Mouse (Mus musculus) embryonic fibroblast, embryonic 13.5 days (primary cell): ENCODE measurements around the gene Rbp1. TPM values are rescaled to one million over a fixed set of nuclear protein-coding genes. Genes with fewer than 3 reads are reported as not detected.

Experiments used
- H3K27ac ChIP-seq: 2 replicates; pipeline ENCODE4 v1.5.1; 2012; ENCODE audit warnings: low read length, control low read depth, inconsistent platforms; ENCODE audit not compliant: insufficient read depth
- H3K4me1 ChIP-seq: 2 replicates; pipeline ENCODE4 v1.6.1; 2011; ENCODE audit warnings: low read length; ENCODE audit not compliant: control insufficient read depth, insufficient read depth
- H3K4me3 ChIP-seq: 2 replicates; pipeline ENCODE4 v1.5.1; 2011; ENCODE audit warnings: mild to moderate bottlenecking, control low read depth, low read length; ENCODE audit not compliant: insufficient read depth
- CTCF ChIP-seq: IDR thresholded peaks from 2 replicates; pipeline ENCODE4 v1.5.1; 2011; ENCODE audit warnings: mild to moderate bottlenecking, control low read depth, low read length, moderate library complexity, borderline replicate concordance; ENCODE audit not compliant: insufficient read depth
- POLR2A ChIP-seq: IDR thresholded peaks from 2 replicates; pipeline ENCODE4 v1.6.1; 2011; ENCODE audit warnings: low read depth, mild to moderate bottlenecking, control low read depth, low read length, moderate library complexity
- polyA plus RNA-seq: library from polyadenylated mRNA; stranded (reverse); fragments of >200 nt; gene quantifications from 2 replicates; pipeline ENCODE4 v1.2.4, GENCODE M21; 2011; ENCODE audit warnings: low read depth; ENCODE audit not compliant: missing spikeins, insufficient read length

Rbp1 gene
- polyA plus RNA-seq, 1 experiment: 17.1 TPM

DNA sequence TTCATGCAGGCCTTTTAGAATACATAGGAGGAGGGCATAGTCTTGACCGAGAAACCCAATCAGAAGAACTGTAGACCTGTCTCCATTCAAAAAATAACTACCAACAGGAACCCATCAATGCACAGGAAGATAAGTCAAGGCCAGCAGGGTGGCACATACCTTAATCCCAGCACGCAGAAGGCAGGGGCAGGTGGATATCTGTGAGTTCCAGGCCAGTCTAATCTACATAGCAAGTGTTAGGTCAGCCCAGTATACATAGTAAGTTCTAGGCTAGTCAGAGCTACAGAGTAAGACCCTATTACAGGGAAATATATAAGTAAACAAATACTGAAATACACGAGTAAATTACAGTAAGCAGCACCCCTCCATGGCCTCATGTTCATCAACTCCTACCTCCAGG lies 24.9 kb upstream of the Rbp1 start:
- Histone ChIP-seq H3K27ac (no peak overlapping the region), H3K4me3 (no peak overlapping the region), H3K4me1 (peaks cover 5% of the 10 kb centered on the region; the same call in 1 of the 2 replicates)
- TF ChIP-seq POLR2A: no peak

GRCm38 (mm10) chr9:98400185-98400894 lies 22.4 kb upstream of the Rbp1 start:
- no peak for TF ChIP-seq CTCF
- TF ChIP-seq POLR2A: no peak
- H3K4me1 ChIP-seq: peaks cover 5% of the 10 kb centered on the region; the same call in 1 of the 2 replicates
- H3K4me3 ChIP-seq: no peak overlapping the region
- H3K27ac ChIP-seq: no peak overlapping the region

DNA sequence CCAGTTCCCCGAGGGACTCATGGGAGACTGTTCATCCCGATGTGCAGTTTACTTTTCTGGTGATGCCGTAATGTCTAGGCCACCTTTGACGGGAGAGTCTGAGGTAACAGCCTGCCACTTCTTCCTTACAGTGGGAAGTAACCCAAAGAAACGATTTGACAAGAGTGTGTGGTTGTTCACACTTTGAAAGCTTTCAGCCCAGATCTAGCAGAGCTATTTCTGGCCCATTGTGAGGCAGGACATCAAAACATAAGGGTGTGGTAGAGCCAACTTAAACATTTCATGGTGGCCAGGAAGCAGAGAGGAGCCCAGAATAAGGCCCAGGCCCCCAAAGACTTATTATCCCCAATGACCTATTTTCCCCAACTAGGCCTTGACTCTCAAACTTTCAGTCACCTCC lies 21.1 kb upstream of the Rbp1 start:
- Histone ChIP-seq H3K4me1 (peaks cover 5% of the 10 kb centered on the region; the same call in 1 of the 2 replicates), H3K4me3 (no peak overlapping the region), H3K27ac (no peak overlapping the region)
- TF ChIP-seq POLR2A: no peak
- TF ChIP-seq CTCF: no peak

- Histone ChIP-seq H3K4me1 (no peaks in the 10 kb centered on the region), H3K4me3 (no peak overlapping the region), H3K27ac (no peak overlapping the region)
- TF ChIP-seq POLR2A: no peak
- no peak for TF ChIP-seq CTCF
Observed at GRCm38 (mm10) chr9:98407771-98408170, 15.0 kb upstream of the Rbp1 start.

- H3K4me1 ChIP-seq: no peaks in the 10 kb centered on the region
- H3K4me3 ChIP-seq: no peak overlapping the region
- no peak overlapping the region for H3K27ac ChIP-seq
- TF ChIP-seq POLR2A (no peak), CTCF (peak; percentile 92)
Observed at GRCm38 (mm10) chr9:98409137-98409536, 13.6 kb upstream of the Rbp1 start.

DNA sequence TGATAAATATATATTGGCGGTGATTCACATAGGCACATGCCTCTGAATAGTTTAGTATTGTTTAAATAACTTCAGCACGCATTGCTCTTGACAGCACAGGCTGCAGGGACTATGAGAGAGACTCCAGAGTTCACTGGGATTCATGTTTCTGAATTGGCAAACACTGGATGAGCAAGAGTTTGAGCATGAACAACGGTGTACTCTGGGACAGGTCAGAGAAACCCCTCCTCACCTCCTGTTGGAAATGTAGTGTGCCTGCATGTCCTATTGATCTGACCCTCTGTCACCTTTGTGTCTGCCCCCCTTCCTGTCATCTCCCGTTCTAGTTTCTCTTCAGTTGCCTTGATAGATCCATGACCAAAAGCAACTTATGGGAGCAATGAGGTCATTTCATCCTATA lies 7.3 kb upstream of the Rbp1 start:
- H3K4me1 ChIP-seq: no peaks in the 10 kb centered on the region
- no peak for TF ChIP-seq POLR2A
- no peak for TF ChIP-seq CTCF
- H3K27ac ChIP-seq: no peak overlapping the region
- no peak overlapping the region for H3K4me3 ChIP-seq

DNA sequence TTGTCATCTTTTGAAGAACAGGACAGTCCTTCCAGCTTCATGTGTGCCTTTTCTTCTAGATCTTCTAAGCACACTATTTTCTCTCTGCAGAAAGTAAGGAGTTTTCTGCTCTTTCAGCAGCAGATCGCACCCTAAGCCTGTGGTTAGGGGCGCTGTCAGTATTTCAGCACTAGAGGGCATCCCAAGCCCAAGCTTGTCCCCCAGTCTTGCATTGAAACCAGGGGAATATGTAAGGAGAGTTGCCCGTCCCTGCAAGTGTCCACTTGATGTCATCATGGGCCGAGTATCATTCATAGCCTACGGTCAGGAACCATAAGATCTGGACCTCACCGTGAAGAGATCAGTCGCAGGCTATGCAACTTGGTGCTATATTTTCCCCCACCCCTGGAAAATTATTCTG lies 4.8 kb upstream of the Rbp1 start:
- TF ChIP-seq CTCF: peak; percentile 50; the same call in 1 of the 2 replicates
- no peak for TF ChIP-seq POLR2A
- Histone ChIP-seq H3K4me1 (no peaks in the 10 kb centered on the region), H3K4me3 (no peak overlapping the region), H3K27ac (no peak overlapping the region)

DNA sequence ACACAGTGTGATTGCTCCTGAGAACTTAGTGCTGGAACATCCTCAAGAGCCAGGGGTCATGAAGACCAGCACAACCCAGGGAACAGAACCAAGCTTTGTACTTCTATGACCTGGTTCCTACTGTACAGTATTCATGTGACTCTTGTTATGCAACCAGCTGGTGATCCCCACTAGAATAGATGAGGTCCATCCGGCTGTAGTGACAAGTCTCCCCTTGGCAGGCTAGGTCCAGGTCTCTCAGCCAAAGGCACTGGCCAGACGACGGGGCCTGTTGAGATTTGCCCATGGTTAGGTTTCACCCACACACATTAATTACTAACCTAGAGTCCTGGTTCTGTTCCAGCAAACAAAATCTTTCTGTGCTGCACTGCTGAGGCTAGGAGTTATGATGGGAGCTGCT lies 4.4 kb upstream of the Rbp1 start:
- Histone ChIP-seq H3K27ac (no peak overlapping the region), H3K4me1 (no peaks in the 10 kb centered on the region), H3K4me3 (no peak overlapping the region)
- TF ChIP-seq CTCF (no peak), POLR2A (no peak)

DNA sequence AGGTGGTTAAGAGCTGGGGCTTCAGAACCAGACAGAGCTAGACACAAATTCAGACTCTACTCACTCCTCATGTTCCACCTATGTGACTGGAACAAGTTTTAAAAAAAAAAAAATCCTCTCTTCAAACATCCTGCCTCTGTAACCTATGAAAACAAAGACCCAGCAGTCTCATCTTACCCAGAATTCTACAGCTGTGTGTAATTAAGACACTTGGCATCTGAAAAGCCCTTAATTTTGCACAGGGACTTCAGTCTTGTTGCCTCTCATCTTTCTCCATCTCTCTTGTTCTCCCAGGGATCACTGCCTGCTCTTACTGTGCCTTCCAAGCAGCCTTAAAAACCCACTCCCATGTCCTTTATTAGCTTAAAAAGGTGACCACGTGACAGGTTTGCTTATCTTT lies 2.1 kb upstream of the Rbp1 start:
- TF ChIP-seq CTCF: no peak
- no peak for TF ChIP-seq POLR2A
- H3K4me1 ChIP-seq: no peaks in the 10 kb centered on the region
- H3K27ac ChIP-seq: no peak overlapping the region

GRCm38 (mm10) chr9:98421903-98422302 lies 858 bp upstream of the Rbp1 start:
- Histone ChIP-seq H3K4me3 (no peak overlapping the region), H3K4me1 (no peaks in the 10 kb centered on the region), H3K27ac (no peak overlapping the region)
- no peak for TF ChIP-seq POLR2A
- no peak for TF ChIP-seq CTCF

More for the DNA sequence above, 2.1 kb upstream of the Rbp1 start:
- H3K4me3 ChIP-seq: no peak overlapping the region
